Mouse (Mus musculus): ENCODE measurements around the gene Chaf1b. TPM values are rescaled to one million over a fixed set of nuclear protein-coding genes. Genes with fewer than 3 reads are reported as not detected.

Gene Chaf1b
- polyA plus RNA-seq, 1 experiment from 2014 or later = 41.1 TPM

DNA sequence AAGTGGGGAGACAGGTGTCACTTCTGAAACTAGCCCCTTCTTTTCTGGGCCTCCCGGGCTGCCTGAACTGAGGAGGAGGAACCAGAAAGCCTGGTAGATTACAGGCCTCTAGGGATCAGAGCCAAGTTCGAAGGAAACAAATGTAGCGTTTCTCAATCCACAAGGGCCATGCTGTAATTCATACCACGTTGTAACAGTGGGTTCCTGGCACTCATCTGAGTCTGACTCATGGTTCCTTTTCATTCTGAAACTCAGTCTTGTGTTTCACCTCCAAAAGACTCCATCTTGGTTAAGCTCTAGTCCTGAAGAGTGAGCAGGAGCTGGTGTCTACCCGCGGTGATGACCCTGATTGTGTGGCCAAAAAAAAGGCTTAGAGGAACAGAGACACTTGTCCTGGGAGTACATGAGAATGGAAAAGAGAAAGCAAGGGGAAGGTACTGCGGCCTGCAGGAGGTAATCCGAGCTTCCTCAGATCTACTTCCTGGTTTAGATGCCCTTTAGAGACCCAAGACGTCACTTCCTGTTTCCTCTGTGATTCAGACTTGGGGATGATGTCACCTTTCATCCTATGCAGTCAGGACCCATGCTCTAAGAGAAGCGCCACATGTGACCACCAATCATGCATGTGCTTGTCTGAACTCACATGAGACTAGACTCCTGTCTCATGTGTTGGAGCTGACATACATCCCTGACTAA is 30.3 kb downstream of the Chaf1b start:
- no peak overlapping the region for H3K4me2 ChIP-seq (ENCODE audit: low read length)
- no peaks in the 10 kb centered on the region for H3K27me3 ChIP-seq (ENCODE audit: control insufficient read depth, insufficient read depth, low read length)
- H3K36me3 ChIP-seq (ENCODE audit: control insufficient read depth, insufficient read depth, low read length) = no peaks in the 10 kb centered on the region
- H3K9ac ChIP-seq (ENCODE audit: low read length) = no peak overlapping the region
- no peak overlapping the region for H3K27ac ChIP-seq (replicated peaks in 1 of 2; ENCODE audit: control insufficient read depth in 1 of 2, insufficient read depth in 1 of 2, low read depth in 2 of 2, low read length in 2 of 2)
- WGBS = 62% methylated on average over 10 of the region's 10 CpGs
- no peaks in the 10 kb centered on the region for H3K9me3 ChIP-seq (ENCODE audit: control insufficient read depth, low read length)
- H3K4me1 ChIP-seq (ENCODE audit: control insufficient read depth in 2 of 2, insufficient read depth in 2 of 2, low read length in 2 of 2) = 0 out of 4 replicates have a peak, but pooled peaks cover 0 to 2% of the 10 kb centered on the region in 2 experiments
- H3K4me3 ChIP-seq (ENCODE audit: control insufficient read depth in 1 of 2, insufficient read depth in 1 of 2, low read depth in 1 of 2, low read length in 2 of 2) = no peak overlapping the region
- ATAC-seq (ENCODE audit: insufficient number of reproducible peaks, insufficient read depth, low FRiP score, low read depth) = no peak

DNA sequence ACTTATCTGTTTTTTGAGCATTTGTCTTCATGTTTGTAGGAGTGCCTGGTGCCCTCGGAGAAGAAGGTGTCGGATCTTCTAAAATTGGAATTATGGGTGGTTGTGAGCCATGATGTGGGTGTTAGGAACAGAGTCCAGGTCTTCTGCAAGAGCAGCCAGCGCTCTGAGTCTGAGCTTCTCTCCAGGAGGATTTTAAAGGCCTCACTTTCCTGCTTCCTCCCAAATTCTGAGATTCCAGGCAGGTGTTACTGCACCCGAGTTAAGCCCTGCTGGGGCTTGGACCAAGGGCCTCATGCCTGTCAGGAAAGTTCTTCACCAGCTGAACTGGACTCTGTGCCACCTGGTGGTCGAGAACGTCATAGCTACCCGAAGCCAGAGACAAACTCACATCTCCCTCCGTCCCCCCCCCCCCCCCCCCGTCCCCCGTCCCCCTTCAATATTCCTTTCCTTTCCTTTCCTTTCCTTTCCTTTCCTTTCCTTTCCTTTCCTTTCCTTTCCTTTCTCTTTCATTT is 31.7 kb downstream of the Chaf1b start:
- Histone ChIP-seq H3K27me3 (ENCODE audit: control insufficient read depth, insufficient read depth, low read length) (no peaks in the 10 kb centered on the region), H3K27ac (replicated peaks in 1 of 2; ENCODE audit: control insufficient read depth in 1 of 2, insufficient read depth in 1 of 2, low read depth in 2 of 2, low read length in 2 of 2) (no peak overlapping the region), H3K9me3 (ENCODE audit: control insufficient read depth, low read length) (no peaks in the 10 kb centered on the region), H3K4me1 (ENCODE audit: control insufficient read depth in 2 of 2, insufficient read depth in 2 of 2, low read length in 2 of 2) (0 out of 4 replicates have a peak, but pooled peaks cover 0 to 2% of the 10 kb centered on the region in 2 experiments), H3K9ac (ENCODE audit: low read length) (no peak overlapping the region), H3K4me3 (ENCODE audit: control insufficient read depth in 1 of 2, insufficient read depth in 1 of 2, low read depth in 1 of 2, low read length in 2 of 2) (no peak overlapping the region), H3K4me2 (ENCODE audit: low read length) (no peak overlapping the region), H3K36me3 (ENCODE audit: control insufficient read depth, insufficient read depth, low read length) (no peaks in the 10 kb centered on the region)
- no peak for ATAC-seq (ENCODE audit: insufficient number of reproducible peaks, insufficient read depth, low FRiP score, low read depth)
- 26% methylated on average over 10 of the region's 10 CpGs for WGBS

DNA sequence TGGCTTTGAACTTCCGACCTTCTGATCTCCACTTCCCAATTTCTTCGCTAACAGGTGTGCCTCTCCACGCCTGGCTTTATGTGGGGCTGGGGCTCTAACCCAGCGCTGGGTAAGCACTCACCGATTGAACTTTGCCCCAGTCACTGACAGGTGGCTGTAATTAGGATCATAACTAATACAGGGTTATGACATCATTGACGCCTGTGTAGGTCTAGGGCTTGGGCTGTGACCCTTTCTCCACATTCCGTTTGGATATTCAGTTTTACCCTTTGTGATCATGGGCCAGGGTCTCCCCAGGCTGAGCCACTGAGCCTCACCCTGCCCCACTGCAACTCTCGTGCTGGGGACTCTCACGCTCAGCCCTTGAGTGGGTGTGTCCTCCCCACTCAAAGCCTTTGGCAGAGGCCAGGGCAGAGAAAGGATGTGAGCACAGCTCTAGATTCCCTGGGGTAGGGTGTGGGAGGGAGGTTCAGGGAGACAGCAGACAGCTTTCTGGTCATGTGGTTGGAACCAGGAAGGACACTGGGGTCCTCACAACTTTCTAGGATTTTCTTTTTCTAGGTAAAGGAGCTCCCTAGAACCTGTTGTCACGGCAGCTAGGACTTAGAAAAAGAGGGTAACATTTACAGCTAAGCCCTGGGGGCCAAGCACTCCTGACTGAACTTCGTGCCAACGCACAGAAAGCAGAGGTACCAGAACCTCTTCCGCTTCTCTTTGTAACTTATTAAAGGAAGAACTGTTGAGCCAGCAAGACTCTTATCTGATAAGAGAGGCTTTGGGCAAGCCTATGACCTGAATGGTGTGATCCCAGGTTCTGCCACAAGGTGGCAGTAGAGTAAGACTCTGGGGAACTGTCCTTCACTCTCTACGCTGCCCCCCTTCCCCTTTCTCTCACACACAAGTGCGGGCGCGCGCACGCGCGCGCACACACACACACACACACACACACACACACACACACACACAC is 34.3 kb downstream of the Chaf1b start:
- WGBS = 52% methylated on average over 14 of the region's 22 CpGs
- peak; percentile 24; the same call in 1 of the 2 replicates for ATAC-seq (ENCODE audit: insufficient number of reproducible peaks, insufficient read depth, low FRiP score, low read depth)

DNA sequence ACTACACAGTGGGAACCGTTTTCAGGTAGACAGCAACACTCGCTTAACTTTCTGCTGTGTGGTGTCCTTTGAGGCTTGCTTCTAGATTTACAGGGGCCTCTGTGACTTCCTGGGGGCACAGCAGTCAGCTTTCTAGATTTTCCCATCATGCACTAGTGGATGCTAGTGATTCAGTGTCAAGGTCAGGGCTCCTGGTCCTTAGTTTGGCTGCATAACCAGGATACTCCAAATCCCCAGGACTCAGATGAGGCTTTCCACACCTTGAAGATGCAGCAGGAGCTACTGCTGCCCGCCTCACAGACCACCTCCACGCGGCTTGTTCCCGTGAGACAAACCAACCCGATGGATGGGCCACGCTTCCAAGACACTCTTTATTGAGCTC is 35.0 kb downstream of the Chaf1b start:
- no peaks in the 10 kb centered on the region for H3K9me3 ChIP-seq (ENCODE audit: control insufficient read depth, low read length)
- WGBS = 60% methylated on average over 8 of the region's 8 CpGs
- ATAC-seq (ENCODE audit: insufficient number of reproducible peaks, insufficient read depth, low FRiP score, low read depth) = no peak
- no peak overlapping the region for H3K4me3 ChIP-seq (ENCODE audit: control insufficient read depth in 1 of 2, insufficient read depth in 1 of 2, low read depth in 1 of 2, low read length in 2 of 2)
- no peak overlapping the region for H3K27ac ChIP-seq (replicated peaks in 1 of 2; ENCODE audit: control insufficient read depth in 1 of 2, insufficient read depth in 1 of 2, low read depth in 2 of 2, low read length in 2 of 2)
- no peaks in the 10 kb centered on the region for H3K27me3 ChIP-seq (ENCODE audit: control insufficient read depth, insufficient read depth, low read length)
- no peaks in the 10 kb centered on the region for H3K36me3 ChIP-seq (ENCODE audit: control insufficient read depth, insufficient read depth, low read length)
- peaks cover 0 to 5% of the 10 kb centered on the region in 2 experiments; a peak in 1 of 4 replicates for H3K4me1 ChIP-seq (ENCODE audit: control insufficient read depth in 2 of 2, insufficient read depth in 2 of 2, low read length in 2 of 2)
- no peak overlapping the region for H3K4me2 ChIP-seq (ENCODE audit: low read length)
- H3K9ac ChIP-seq (ENCODE audit: low read length) = no peak overlapping the region

More for the DNA sequence above, 34.3 kb downstream of the Chaf1b start:
- no peak overlapping the region for H3K27ac ChIP-seq (replicated peaks in 1 of 2; ENCODE audit: control insufficient read depth in 1 of 2, insufficient read depth in 1 of 2, low read depth in 2 of 2, low read length in 2 of 2)
- no peaks in the 10 kb centered on the region for H3K9me3 ChIP-seq (ENCODE audit: control insufficient read depth, low read length)
- H3K4me3 ChIP-seq (ENCODE audit: control insufficient read depth in 1 of 2, insufficient read depth in 1 of 2, low read depth in 1 of 2, low read length in 2 of 2) = no peak overlapping the region
- no peaks in the 10 kb centered on the region for H3K27me3 ChIP-seq (ENCODE audit: control insufficient read depth, insufficient read depth, low read length)
- H3K4me1 ChIP-seq (ENCODE audit: control insufficient read depth in 2 of 2, insufficient read depth in 2 of 2, low read length in 2 of 2) = peaks cover 0 to 5% of the 10 kb centered on the region in 2 experiments; a peak in 1 of 4 replicates
- no peaks in the 10 kb centered on the region for H3K36me3 ChIP-seq (ENCODE audit: control insufficient read depth, insufficient read depth, low read length)
- no peak overlapping the region for H3K9ac ChIP-seq (ENCODE audit: low read length)
- H3K4me2 ChIP-seq (ENCODE audit: low read length) = no peak overlapping the region

DNA sequence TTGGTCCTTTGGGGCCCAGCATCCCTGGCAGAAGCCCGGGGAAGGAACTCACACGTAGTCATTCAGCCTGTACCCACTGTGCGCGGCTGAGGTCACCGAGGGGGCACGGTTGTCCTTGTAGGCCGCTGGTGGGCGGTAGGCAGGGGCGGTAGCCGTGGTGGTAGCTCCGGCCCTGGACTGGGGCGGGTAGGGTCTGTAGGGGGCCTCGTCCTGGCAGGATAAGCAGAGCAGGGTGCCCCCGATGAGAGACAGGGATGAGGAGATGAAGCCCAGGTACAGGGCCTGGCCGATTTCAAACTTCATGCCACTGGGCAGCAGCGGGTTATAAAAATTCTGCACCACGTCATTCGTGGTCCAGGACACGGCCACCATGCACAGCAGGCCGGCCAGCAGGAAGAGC is 35.5 kb downstream of the Chaf1b start:
- no peak overlapping the region for H3K27ac ChIP-seq (replicated peaks in 1 of 2; ENCODE audit: control insufficient read depth in 1 of 2, insufficient read depth in 1 of 2, low read depth in 2 of 2, low read length in 2 of 2)
- peaks cover 0 to 5% of the 10 kb centered on the region in 2 experiments; a peak in 1 of 4 replicates for H3K4me1 ChIP-seq (ENCODE audit: control insufficient read depth in 2 of 2, insufficient read depth in 2 of 2, low read length in 2 of 2)
- H3K4me2 ChIP-seq (ENCODE audit: low read length) = no peak overlapping the region
- no peaks in the 10 kb centered on the region for H3K9me3 ChIP-seq (ENCODE audit: control insufficient read depth, low read length)
- ATAC-seq (ENCODE audit: insufficient number of reproducible peaks, insufficient read depth, low FRiP score, low read depth) = no peak
- H3K4me3 ChIP-seq (ENCODE audit: control insufficient read depth in 1 of 2, insufficient read depth in 1 of 2, low read depth in 1 of 2, low read length in 2 of 2) = no peak overlapping the region
- no peaks in the 10 kb centered on the region for H3K27me3 ChIP-seq (ENCODE audit: control insufficient read depth, insufficient read depth, low read length)
- no peak overlapping the region for H3K9ac ChIP-seq (ENCODE audit: low read length)
- no peaks in the 10 kb centered on the region for H3K36me3 ChIP-seq (ENCODE audit: control insufficient read depth, insufficient read depth, low read length)
- WGBS = 76% methylated on average over 20 of the region's 20 CpGs

DNA sequence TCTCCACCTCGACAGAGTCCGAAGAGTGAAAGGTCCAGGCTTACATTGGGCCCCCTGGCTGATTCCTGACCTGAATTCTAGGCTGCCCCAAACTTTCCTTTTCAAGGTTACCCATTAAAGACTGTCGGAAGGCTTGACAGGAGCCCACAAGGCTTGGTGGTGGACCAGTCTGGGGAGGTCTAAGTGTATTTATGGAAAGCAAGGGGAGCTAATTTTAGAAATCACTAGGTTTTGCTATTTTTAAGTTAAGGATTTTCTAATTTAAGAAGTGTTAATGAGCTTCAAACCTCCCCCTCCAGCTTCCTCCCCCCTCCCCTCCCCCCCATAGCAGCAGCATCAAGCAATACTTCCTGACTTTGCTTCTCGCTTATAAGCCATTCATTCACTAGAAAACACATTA is 37.0 kb downstream of the Chaf1b start:
- no peak overlapping the region for H3K4me2 ChIP-seq (ENCODE audit: low read length)
- H3K27ac ChIP-seq (replicated peaks in 1 of 2; ENCODE audit: control insufficient read depth in 1 of 2, insufficient read depth in 1 of 2, low read depth in 2 of 2, low read length in 2 of 2) = no peak overlapping the region
- H3K27me3 ChIP-seq (ENCODE audit: control insufficient read depth, insufficient read depth, low read length) = no peaks in the 10 kb centered on the region
- WGBS = 49% methylated on average over 4 of the region's 4 CpGs
- no peak overlapping the region for H3K9ac ChIP-seq (ENCODE audit: low read length)
- H3K4me3 ChIP-seq (ENCODE audit: control insufficient read depth in 1 of 2, insufficient read depth in 1 of 2, low read depth in 1 of 2, low read length in 2 of 2) = no peak overlapping the region
- H3K9me3 ChIP-seq (ENCODE audit: control insufficient read depth, low read length) = no peaks in the 10 kb centered on the region
- no peak for ATAC-seq (ENCODE audit: insufficient number of reproducible peaks, insufficient read depth, low FRiP score, low read depth)
- peaks cover 0 to 5% of the 10 kb centered on the region in 2 experiments; a peak in 1 of 4 replicates for H3K4me1 ChIP-seq (ENCODE audit: control insufficient read depth in 2 of 2, insufficient read depth in 2 of 2, low read length in 2 of 2)
- H3K36me3 ChIP-seq (ENCODE audit: control insufficient read depth, insufficient read depth, low read length) = no peaks in the 10 kb centered on the region

DNA sequence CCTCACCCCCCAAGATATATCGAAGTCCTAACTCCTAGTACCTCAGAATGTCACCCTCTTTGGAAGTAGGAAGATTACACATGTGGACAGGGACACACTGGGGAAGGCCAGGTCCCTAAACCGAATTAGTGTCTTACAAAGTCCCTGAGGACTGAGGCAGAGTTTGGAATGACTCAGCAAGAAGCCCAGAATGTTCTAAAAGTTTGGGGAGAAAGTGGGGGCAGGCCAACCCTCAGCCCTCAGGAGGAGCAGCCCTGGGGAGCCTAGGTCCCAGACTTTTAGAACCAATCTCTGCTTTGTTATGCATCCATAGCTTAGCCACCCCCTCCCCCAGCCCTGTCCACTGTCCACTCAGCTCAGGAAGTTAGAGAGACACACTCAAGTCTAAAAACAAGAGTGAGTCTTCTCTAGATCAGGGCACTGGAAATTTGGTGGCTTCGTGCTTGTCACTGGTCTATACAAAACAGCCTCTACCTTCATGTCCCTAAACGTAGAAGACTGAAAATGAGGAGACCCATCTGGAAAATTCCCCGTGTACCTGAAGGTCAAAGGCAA is 39.2 kb downstream of the Chaf1b start:
- Histone ChIP-seq H3K9me3 (ENCODE audit: control insufficient read depth, low read length) (no peaks in the 10 kb centered on the region), H3K27me3 (ENCODE audit: control insufficient read depth, insufficient read depth, low read length) (no peaks in the 10 kb centered on the region), H3K4me3 (ENCODE audit: control insufficient read depth in 1 of 2, insufficient read depth in 1 of 2, low read depth in 1 of 2, low read length in 2 of 2) (no peak overlapping the region), H3K4me1 (ENCODE audit: control insufficient read depth in 2 of 2, insufficient read depth in 2 of 2, low read length in 2 of 2) (peaks cover 0 to 5% of the 10 kb centered on the region in 2 experiments; a peak in 1 of 4 replicates), H3K36me3 (ENCODE audit: control insufficient read depth, insufficient read depth, low read length) (no peaks in the 10 kb centered on the region), H3K4me2 (ENCODE audit: low read length) (no peak overlapping the region), H3K27ac (replicated peaks in 1 of 2; ENCODE audit: control insufficient read depth in 1 of 2, insufficient read depth in 1 of 2, low read depth in 2 of 2, low read length in 2 of 2) (no peak overlapping the region), H3K9ac (ENCODE audit: low read length) (no peak overlapping the region)
- ATAC-seq (ENCODE audit: insufficient number of reproducible peaks, insufficient read depth, low FRiP score, low read depth) = no peak
- 71% methylated on average over 5 of the region's 5 CpGs for WGBS
